In genomic region chr1:178336289-178336775, GRCm38 (mm10) we compare ENCODE assay signal across 8 mouse cellular contexts. TPM values are rescaled to one million over a fixed set of nuclear protein-coding genes. Genes with fewer than 3 reads are reported as not detected.
A peak's percentile ranks its signal among the peaks of the same experiment; 100 is the strongest.
DNase-seq lines count a peak whose midpoint lies in the region; ATAC-seq lines count a peak whose summit lies in the region.

No protein-coding gene starts in this region.

- peak overlapping the region; percentile 99 for H3K27ac ChIP-seq in hindbrain, embryonic 11.5 days (ENCODE audit: low read depth, low read length)

- under 1% methylated on average over 27 of the region's 53 CpGs for WGBS in hindbrain, embryonic 11.5 days

- peak overlapping the region; percentile 100 for H3K4me3 ChIP-seq in hindbrain, embryonic 11.5 days (ENCODE audit: low read depth, low read length)

- H3K36me3 ChIP-seq in hindbrain, embryonic 11.5 days (ENCODE audit: control insufficient read depth, insufficient read depth, low read length) = peaks cover 13% of the 10 kb centered on the region

- H3K4me1 ChIP-seq in hindbrain, embryonic 11.5 days (replicated peaks; ENCODE audit: control insufficient read depth, insufficient read depth, low read length) = no peaks in the 10 kb centered on the region; the same call in 1 of the 2 replicates

- peak overlapping the region; percentile 100 for H3K9ac ChIP-seq in hindbrain, embryonic 11.5 days (ENCODE audit: low read depth, low read length)

- ATAC-seq in hindbrain, embryonic 11.5 days (ENCODE audit: low FRiP score) = peak; percentile 92

- peak; percentile 65 for DNase-seq in MEL-GATA-1-ER (ENCODE audit: extremely low read depth, low read depth)
- peak; percentile 90 for DNase-seq in cerebellum, adult 9-10 months
- peak; percentile 79 to 90 for DNase-seq in frontal cortex, adult 2 months (ENCODE audit: extremely low spot score in 1 of 2, low spot score in 1 of 2)
- peak; percentile 96 for DNase-seq in hindbrain, embryonic 11.5 days (ENCODE audit: low spot score)
- DNase-seq in layer of hippocampus, postnatal 14 days (ENCODE audit: low spot score in 2 of 2) = peak; percentile 91 to 94
- DNase-seq in lung, postnatal 10 days = peak; percentile 96
- DNase-seq in ovary, postnatal 14 days (ENCODE audit: low spot score) = peak; percentile 90
- DNase-seq in thymus, postnatal 10 days (ENCODE audit: low spot score in 2 of 2) = peak; percentile 95 to 98

- H3K9me3 ChIP-seq in hindbrain, embryonic 11.5 days (ENCODE audit: control insufficient read depth, low read length) = no peaks in the 10 kb centered on the region

- peak overlapping the region; percentile 51 for H3K4me2 ChIP-seq in hindbrain, embryonic 11.5 days (replicated peaks; ENCODE audit: low read depth, low read length)

- H3K27me3 ChIP-seq in hindbrain, embryonic 11.5 days (ENCODE audit: control insufficient read depth, insufficient read depth, low read length) = no peaks in the 10 kb centered on the region

RNA-seq across cellular contexts. Expression of gene Hnrnpu, which starts 1.3 kb away (rescaled TPM):
- polyA plus RNA-seq in frontal cortex, adult 2 months (2012; rRNA removed) = 371 and 407 TPM in 2 replicates
- polyA plus RNA-seq in hindbrain, embryonic 11.5 days (2014; fragmentation: Nextera tagmentation; extraction: Ambion mirVana) = 828 and 847 TPM in 2 replicates
- 100 to 1,000 TPM; 415 to 422 TPM for total RNA-seq in layer of hippocampus, postnatal 14 days (2021)

RNA-seq across cellular contexts. Expression of gene Cox20, which starts 17.4 kb away (rescaled TPM):
- polyA plus RNA-seq in frontal cortex, adult 2 months (2012; rRNA removed) = 86.9 and 93.7 TPM in 2 replicates
- polyA plus RNA-seq in hindbrain, embryonic 11.5 days (2014; fragmentation: Nextera tagmentation; extraction: Ambion mirVana) = 111 and 123 TPM in 2 replicates
- 10 to 100 TPM; 40.5 to 46.1 TPM for total RNA-seq in layer of hippocampus, postnatal 14 days (2021)

Comparison
In these comparisons a context has a peak if more than half of its experiments do, and no peak if none do; other contexts are left out.
1. Peak in every context shown above with its lines: DNase-seq, ATAC-seq, H3K4me3 ChIP-seq and H3K27ac ChIP-seq.